Mouse (Mus musculus): ENCODE results near the gene Tmtc2.

DNA sequence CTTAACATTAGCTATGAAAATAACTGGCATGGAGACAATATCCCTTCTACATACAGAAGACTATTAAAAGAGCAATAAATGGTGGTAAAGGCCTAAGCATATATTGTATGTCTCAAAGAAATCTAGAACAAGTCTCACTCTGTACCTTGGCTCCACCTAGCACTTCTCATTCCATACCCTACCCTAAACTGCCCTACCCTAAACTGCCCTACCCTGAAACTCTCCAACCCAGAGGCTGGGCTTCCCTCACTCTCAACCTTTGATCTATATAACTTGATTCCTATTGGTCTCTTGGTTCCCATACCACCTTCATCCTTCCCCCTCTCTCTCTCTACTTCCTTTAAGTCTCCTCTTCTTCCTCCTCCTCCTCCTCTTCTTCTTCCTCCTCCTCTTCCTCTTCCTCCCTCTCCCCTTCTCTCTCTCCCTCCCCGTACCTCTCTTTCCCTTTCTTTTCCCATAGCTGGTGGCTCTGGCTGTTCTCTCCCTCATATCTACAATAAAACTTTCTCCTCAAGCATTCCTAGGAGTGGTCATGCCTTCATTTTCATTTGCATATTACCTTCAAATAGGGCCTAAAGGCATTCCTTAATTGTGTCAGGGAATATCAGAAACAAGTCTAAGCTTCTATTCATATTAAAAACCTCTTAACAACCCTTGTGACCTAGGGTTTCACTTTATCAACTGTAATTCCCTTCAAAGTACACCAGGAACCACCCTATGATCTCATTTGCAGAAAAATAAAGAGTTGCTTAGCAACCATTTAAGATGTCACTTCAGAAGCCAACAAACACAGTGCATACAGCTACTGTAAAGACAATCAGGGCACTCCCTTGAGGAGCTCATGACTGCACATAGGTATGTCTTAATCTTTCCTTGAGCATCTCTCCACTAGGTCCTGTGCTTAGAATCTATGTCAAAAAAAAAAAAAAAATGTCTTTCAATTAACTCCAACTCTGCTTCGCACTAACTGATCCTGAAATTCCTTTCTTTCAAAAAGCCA lies 29.9 kb downstream of the Tmtc2 start:
- TF ChIP-seq CTCF (conservative IDR thresholded peaks at IDR 0.05; ENCODE audit: low read length), result no peak
- TF ChIP-seq POU5F1 (IDR thresholded peaks at IDR 0.05; ENCODE audit: borderline replicate concordance, low read length), result no peak
